Mouse (Mus musculus) stomach, postnatal 0 days (tissue): ENCODE measurements at regions not wholly inside any gene's neighbourhood (a gene's known extent, or its start where the extent isn't known, plus 50 kb on each side); places are given as distances from the start of the nearest gene placed in this dataset.

Experiments used
- ATAC-seq: fragments of 200-750 bp; cut with Nextera tagmentation; 2 replicates; pipeline ENCODE4 v1.8.0; 2017; ENCODE audit not compliant: low FRiP score, low TSS enrichment
- DNase-seq: peaks from one replicate; pipeline ENCODE4 v3.0.0-alpha.2; 2016; ENCODE audit warnings: low spot score
- H3K27ac ChIP-seq: fragments of 300-500 bp; sonication (generic); replicated peaks from 2 replicates; pipeline ENCODE4 v1.5.1; 2014; ENCODE audit warnings: mild to moderate bottlenecking, control low read depth
- H3K27me3 ChIP-seq: fragments of 300-500 bp; sonication (generic); 2 replicates; pipeline ENCODE4 v1.6.1; 2014; ENCODE audit warnings: low read length; ENCODE audit not compliant: control insufficient read depth, insufficient read depth
- H3K36me3 ChIP-seq: fragments of 300-500 bp; sonication (generic); 2 replicates; pipeline ENCODE4 v1.6.1; 2014; ENCODE audit warnings: low read length, mixed read lengths; ENCODE audit not compliant: control insufficient read depth, insufficient read depth
- H3K4me1 ChIP-seq: fragments of 300-500 bp; sonication (generic); replicated peaks from 2 replicates; pipeline ENCODE4 v1.6.1; 2014; ENCODE audit warnings: antibody characterized with exemption; ENCODE audit not compliant: control insufficient read depth, insufficient read depth
- H3K4me2 ChIP-seq: fragments of 300-500 bp; sonication (generic); replicated peaks from 2 replicates; pipeline ENCODE4 v1.6.1; 2014; ENCODE audit warnings: low read depth, mild to moderate bottlenecking, control low read depth, moderate library complexity
- H3K4me3 ChIP-seq: fragments of 300-500 bp; sonication (generic); 2 replicates; pipeline ENCODE4 v1.5.1; 2014; ENCODE audit warnings: low read depth, low read length, control low read depth
- H3K9ac ChIP-seq: fragments of 300-500 bp; sonication (generic); 2 replicates; pipeline ENCODE4 v1.6.1; 2014; ENCODE audit warnings: mild to moderate bottlenecking, low read length, control low read depth, mixed read lengths
- H3K9me3 ChIP-seq: fragments of 300-500 bp; sonication (generic); 2 replicates; pipeline ENCODE4 v1.6.1; 2016; ENCODE audit warnings: low read length; ENCODE audit not compliant: control insufficient read depth
- CTCF ChIP-seq: IDR thresholded peaks from 2 replicates; pipeline ENCODE4 v1.5.1; 2016; ENCODE audit warnings: antibody characterized with exemption, low read depth, mild to moderate bottlenecking, moderate library complexity
- EP300 ChIP-seq: optimal IDR thresholded peaks from 2 replicates; pipeline ENCODE3; 2016; ENCODE audit warnings: antibody characterized with exemption
- WGBS: fragments of 180-500 bp; shearing (Covaris S2); extraction: QIAGEN DNeasy Blood & Tissue Kit; methylation state at CpG from one replicate; pipeline ENCODE4 v1.1.7; 2014; 5-methylcytosine and 5-hydroxymethylcytosine counted together

- no peaks in the 10 kb centered on the region for H3K27me3 ChIP-seq
- no peak for ATAC-seq
- H3K9me3 ChIP-seq, result no peaks in the 10 kb centered on the region
- TF ChIP-seq CTCF (no peak), EP300 (no peak)
- no peak for DNase-seq
- H3K9ac ChIP-seq, result no peak overlapping the region
- no peak overlapping the region for H3K4me3 ChIP-seq
- H3K27ac ChIP-seq, result no peak overlapping the region
- H3K36me3 ChIP-seq, result no peaks in the 10 kb centered on the region
- WGBS, result 75% methylated on average over 3 of the region's 3 CpGs
- H3K4me1 ChIP-seq, result no peaks in the 10 kb centered on the region
- H3K4me2 ChIP-seq, result no peak overlapping the region
Observed at GRCm38 (mm10) chr16:58294457-58294856, 113.8 kb upstream of the Dcbld2 start.

DNA sequence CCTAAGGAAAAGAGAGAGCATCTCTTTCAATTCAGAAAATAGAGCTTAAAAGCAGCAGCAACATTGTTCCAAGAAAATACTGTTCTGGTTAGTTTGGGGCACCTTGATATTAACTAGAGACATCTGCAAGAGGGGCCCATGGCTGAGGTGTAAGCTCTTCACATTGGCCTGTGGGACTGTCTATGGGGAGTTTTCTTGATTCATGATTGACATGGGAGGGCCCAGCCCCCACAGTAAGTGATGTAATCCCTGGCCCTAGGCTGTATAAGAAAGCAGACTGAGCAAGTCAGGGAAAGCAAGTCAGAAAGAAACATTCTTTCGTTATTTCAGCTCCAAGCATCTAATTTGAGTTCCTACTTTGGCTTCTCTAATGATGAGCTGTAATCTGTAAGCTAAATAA, 113.1 kb upstream of the Dcbld2 start:
- H3K27me3 ChIP-seq, result no peaks in the 10 kb centered on the region
- no peak for ATAC-seq

GRCm38 (mm10) chr16:58299495-58299894, 108.7 kb upstream of the Dcbld2 start:
- H3K9ac ChIP-seq, result no peak overlapping the region
- peak; percentile 92 for TF ChIP-seq CTCF
- TF ChIP-seq EP300, result no peak
- 9% methylated on average over 4 of the region's 4 CpGs for WGBS
- H3K4me2 ChIP-seq, result no peak overlapping the region
- H3K27ac ChIP-seq, result no peak overlapping the region
- no peaks in the 10 kb centered on the region for H3K9me3 ChIP-seq
- no peaks in the 10 kb centered on the region for H3K36me3 ChIP-seq
- H3K4me1 ChIP-seq, result no peaks in the 10 kb centered on the region
- peak; percentile 60 for DNase-seq
- no peaks in the 10 kb centered on the region for H3K27me3 ChIP-seq
- ATAC-seq, result no peak
- H3K4me3 ChIP-seq, result no peak overlapping the region

More for the DNA sequence above, 113.1 kb upstream of the Dcbld2 start:
- Histone ChIP-seq H3K4me3 (no peak overlapping the region), H3K36me3 (no peaks in the 10 kb centered on the region), H3K4me2 (no peak overlapping the region), H3K9ac (no peak overlapping the region), H3K4me1 (no peaks in the 10 kb centered on the region), H3K9me3 (no peaks in the 10 kb centered on the region), H3K27ac (no peak overlapping the region)
- no peak for DNase-seq
- 70% methylated on average over 1 of the region's 1 CpGs for WGBS
- TF ChIP-seq CTCF (no peak), EP300 (no peak)

DNA sequence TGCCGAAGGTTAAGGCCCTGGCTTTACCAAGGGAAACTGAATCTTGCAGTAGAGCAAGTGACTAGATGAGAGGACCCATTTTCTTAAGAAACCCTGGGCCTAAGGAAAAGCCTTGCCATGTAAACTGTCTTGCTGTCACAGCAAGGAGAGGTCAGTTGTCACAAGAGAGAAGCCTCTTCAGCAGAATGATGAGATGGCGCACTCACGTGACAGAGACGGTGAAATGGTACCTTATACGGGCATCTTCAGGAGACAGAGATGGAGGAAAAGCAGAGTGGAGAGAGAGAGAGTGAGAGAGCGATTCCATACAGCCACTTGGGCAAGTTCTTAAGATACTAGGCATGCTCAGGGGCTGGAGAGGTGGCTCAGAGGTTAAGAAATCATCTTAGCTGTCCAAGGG, 108.1 kb upstream of the Dcbld2 start:
- H3K4me1 ChIP-seq, result no peaks in the 10 kb centered on the region
- H3K9ac ChIP-seq, result no peak overlapping the region
- no peak overlapping the region for H3K4me2 ChIP-seq
- no peak for ATAC-seq
- no peaks in the 10 kb centered on the region for H3K9me3 ChIP-seq
- no peak overlapping the region for H3K27ac ChIP-seq
- no peak for TF ChIP-seq CTCF
- H3K27me3 ChIP-seq, result no peaks in the 10 kb centered on the region
- no peak for DNase-seq
- H3K4me3 ChIP-seq, result no peak overlapping the region
- WGBS, result 97% methylated on average over 6 of the region's 6 CpGs
- no peaks in the 10 kb centered on the region for H3K36me3 ChIP-seq

DNA sequence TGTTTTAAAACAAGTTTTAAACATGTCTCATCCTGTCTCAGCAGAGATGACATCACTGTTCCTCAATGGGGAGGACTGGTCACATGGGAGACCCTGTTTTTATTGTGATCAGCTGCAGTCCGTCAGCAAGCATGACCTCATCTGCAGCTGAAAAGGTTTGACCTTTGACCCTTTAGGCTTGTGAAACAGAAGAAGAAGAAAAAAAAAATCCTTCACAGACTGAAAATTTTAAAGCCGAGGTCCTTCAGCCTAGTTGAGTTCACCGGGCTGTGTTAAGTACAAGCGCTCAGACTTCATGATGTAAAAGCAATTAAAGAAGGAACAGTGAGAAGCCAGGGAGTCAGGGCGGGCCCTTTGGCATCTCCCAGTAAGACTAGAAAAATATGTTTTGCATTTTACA, 104.7 kb upstream of the Dcbld2 start:
- ATAC-seq, result no peak; the same call in 1 of the 2 replicates
- Histone ChIP-seq H3K9ac (no peak overlapping the region), H3K4me2 (no peak overlapping the region), H3K27me3 (no peaks in the 10 kb centered on the region), H3K36me3 (no peaks in the 10 kb centered on the region), H3K4me3 (no peak overlapping the region), H3K9me3 (no peaks in the 10 kb centered on the region), H3K4me1 (no peaks in the 10 kb centered on the region), H3K27ac (no peak overlapping the region)
- no peak for DNase-seq
- TF ChIP-seq CTCF (no peak), EP300 (no peak)
- WGBS, result 45% methylated on average over 5 of the region's 5 CpGs

DNA sequence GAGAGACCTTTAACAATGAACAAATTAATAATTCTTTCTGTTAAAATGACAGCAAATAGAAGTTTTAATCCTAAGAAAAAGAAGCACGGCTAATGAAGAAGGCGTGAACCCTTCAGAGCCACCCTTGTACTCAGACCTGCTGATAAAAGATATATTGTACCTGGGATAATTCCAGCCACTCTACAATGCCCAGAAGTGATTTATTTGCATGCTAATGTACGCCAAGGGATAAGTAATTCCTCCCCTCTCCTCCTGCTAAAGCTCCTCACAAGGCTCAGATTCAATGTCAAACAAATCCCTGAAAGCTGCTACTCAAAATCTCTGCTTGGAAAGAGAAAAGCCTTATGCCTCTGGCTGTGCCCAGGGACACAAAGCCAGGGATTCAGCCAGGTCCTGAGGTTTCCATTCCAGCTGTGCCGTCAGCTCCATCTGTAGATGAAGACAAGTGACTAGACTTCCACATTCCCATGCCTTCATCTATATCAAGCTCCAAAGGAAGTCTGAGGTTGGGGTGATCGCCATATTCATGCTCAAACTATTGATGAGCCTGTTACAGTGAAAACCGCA, 91.3 kb upstream of the Dcbld2 start:
- Histone ChIP-seq H3K4me2 (no peak overlapping the region), H3K27me3 (no peaks in the 10 kb centered on the region), H3K36me3 (no peaks in the 10 kb centered on the region), H3K9me3 (no peaks in the 10 kb centered on the region), H3K27ac (no peak overlapping the region), H3K9ac (no peak overlapping the region), H3K4me1 (no peaks in the 10 kb centered on the region), H3K4me3 (no peak overlapping the region)
- 47% methylated on average over 6 of the region's 6 CpGs for WGBS
- no peak for TF ChIP-seq CTCF
- TF ChIP-seq EP300, result no peak
- ATAC-seq, result no peak
- no peak for DNase-seq
